Mouse (Mus musculus) cortical plate, adult 2 months (tissue): ENCODE data around the gene Sult1c1.

ENCODE experiments used
- CTCF ChIP-seq: fragments of 200-500 bp; IDR thresholded peaks from 2 replicates; pipeline ENCODE4 v1.5.1; 2011; ENCODE audit warnings: mild to moderate bottlenecking, control low read depth, low read length; ENCODE audit not compliant: insufficient read depth; ENCODE audit errors: extremely low read depth
- POLR2A ChIP-seq: fragments of 200-500 bp; IDR thresholded peaks from 2 replicates; pipeline ENCODE4 v1.6.1; 2011; ENCODE audit warnings: mild to moderate bottlenecking, low read length, control low read depth; ENCODE audit not compliant: insufficient read depth; ENCODE audit errors: extremely low read depth

- TF ChIP-seq CTCF (no peak), POLR2A (no peak)
These were observed 48.8 kb downstream of the Sult1c1 start for GRCm38 (mm10) chr17:53941569-53942162.
